Mouse (Mus musculus) midbrain, embryonic 13.5 days (tissue): ENCODE measurements around the gene Mt1. TPM values are rescaled to one million over a fixed set of nuclear protein-coding genes. Genes with fewer than 3 reads are reported as not detected.

Source experiments
- ATAC-seq: fragments of 200-750 bp; cut with Nextera tagmentation; 2 replicates; pipeline ENCODE4 v1.8.0; 2017; ENCODE audit warnings: mild to moderate bottlenecking, moderate TSS enrichment, moderate library complexity
- H3K27ac ChIP-seq: fragments of 300-500 bp; sonication (generic); 2 replicates; pipeline ENCODE4 v1.5.1; 2015; ENCODE audit warnings: inconsistent platforms, mild to moderate bottlenecking, moderate library complexity
- H3K27me3 ChIP-seq: fragments of 300-500 bp; sonication (generic); 2 replicates; pipeline ENCODE4 v1.6.1; 2015; ENCODE audit warnings: mild to moderate bottlenecking, inconsistent platforms
- H3K36me3 ChIP-seq: fragments of 300-500 bp; sonication (generic); 2 replicates; pipeline ENCODE4 v1.6.1; 2015; ENCODE audit warnings: mild to moderate bottlenecking, inconsistent platforms
- H3K4me1 ChIP-seq: fragments of 300-500 bp; sonication (generic); replicated peaks from 2 replicates; pipeline ENCODE4 v1.6.1; 2015; ENCODE audit warnings: inconsistent platforms
- H3K4me2 ChIP-seq: fragments of 300-500 bp; sonication (generic); replicated peaks from 2 replicates; pipeline ENCODE4 v1.6.1; 2015; ENCODE audit warnings: moderate library complexity, mild to moderate bottlenecking, inconsistent platforms
- H3K4me3 ChIP-seq: fragments of 300-500 bp; sonication (generic); replicated peaks from 2 replicates; pipeline ENCODE4 v1.5.1; 2015; ENCODE audit warnings: mild to moderate bottlenecking, inconsistent platforms
- H3K9ac ChIP-seq: fragments of 300-500 bp; sonication (generic); replicated peaks from 2 replicates; pipeline ENCODE4 v1.6.1; 2015; ENCODE audit warnings: mild to moderate bottlenecking, inconsistent platforms
- H3K9me3 ChIP-seq: fragments of 300-500 bp; sonication (generic); 2 replicates; pipeline ENCODE4 v1.6.1; 2016; ENCODE audit warnings: mild to moderate bottlenecking, inconsistent platforms
- WGBS: fragments of 180-500 bp; shearing (Covaris S2); methylation state at CpG from one replicate; pipeline ENCODE4 v1.1.7; 2015; 5-methylcytosine and 5-hydroxymethylcytosine counted together
- polyA plus RNA-seq: library from polyadenylated mRNA; unstranded; fragments of >200 nt; fragmentation: Nextera tagmentation; extraction: Ambion mirVana; gene quantifications from 2 replicates; pipeline ENCODE4 v1.2.1, GENCODE M21; 2015

Gene Mt1
- polyA plus RNA-seq, 1 experiment from 2014 or later, result 30.3 TPM

DNA sequence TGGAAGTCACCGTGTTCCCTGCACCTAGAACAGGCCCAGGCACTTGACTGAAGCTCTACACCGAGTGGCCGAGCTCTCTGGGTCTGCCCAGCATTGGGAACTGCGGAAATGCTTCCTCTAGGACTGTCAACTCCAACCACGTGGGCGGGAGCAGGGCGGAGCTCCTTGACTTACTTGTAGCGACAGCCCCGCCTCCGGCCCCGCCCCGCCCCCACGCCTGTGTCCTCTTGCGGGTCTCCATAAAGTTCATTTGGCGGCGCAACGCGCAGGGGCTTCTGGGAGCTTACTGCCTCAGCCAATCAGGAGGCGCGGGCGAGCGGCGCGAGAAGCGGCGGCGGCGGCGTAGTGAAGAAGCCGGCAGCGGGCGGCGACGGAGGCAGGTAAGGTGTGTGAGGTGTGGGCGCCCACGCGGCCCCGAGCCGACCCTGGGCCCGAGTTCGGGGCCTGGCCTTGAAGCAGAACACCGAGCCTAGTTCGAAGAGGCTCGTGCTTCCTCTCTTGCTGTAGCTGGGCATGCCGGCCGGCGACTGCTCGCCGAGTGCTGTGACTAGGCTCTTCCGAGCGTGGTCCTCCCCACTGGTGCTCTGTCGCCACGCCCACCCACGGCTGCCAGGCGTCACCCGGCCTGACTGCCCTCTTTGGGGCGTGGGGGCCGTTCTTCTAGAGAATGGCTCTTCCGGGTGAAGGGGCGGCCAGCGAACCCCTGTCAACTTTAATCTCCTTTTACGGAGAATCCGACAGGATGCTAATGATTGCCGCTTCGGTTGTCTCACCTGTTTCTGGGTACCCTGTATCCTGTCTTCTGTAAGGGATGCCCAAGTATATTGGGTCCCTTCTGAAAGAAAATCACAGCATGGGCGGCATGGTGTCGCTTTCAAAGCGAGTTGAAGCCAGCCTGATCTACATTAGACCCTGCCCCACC, 35.6 kb downstream of the Mt1 start, which contains the start of gene Nup93:
Gene Nup93 (plus strand): TSS at position 313 of the 922 bp plus-strand sequence.
- Histone ChIP-seq H3K9ac (peak within 1 kb of the TSS; percentile 86), H3K27ac (peak within 1 kb of the TSS; percentile 65), H3K36me3 (no peaks in the 10 kb centered on the region), H3K4me1 (peaks cover 27% of the 10 kb centered on the region), H3K27me3 (no peaks in the 10 kb centered on the region), H3K4me3 (peak within 1 kb of the TSS; percentile 86), H3K4me2 (peak within 1 kb of the TSS; percentile 79), H3K9me3 (no peaks in the 10 kb centered on the region)
- under 1% methylated on average over 67 of the region's 68 CpGs for WGBS
- ATAC-seq, result peak; percentile 97

DNA sequence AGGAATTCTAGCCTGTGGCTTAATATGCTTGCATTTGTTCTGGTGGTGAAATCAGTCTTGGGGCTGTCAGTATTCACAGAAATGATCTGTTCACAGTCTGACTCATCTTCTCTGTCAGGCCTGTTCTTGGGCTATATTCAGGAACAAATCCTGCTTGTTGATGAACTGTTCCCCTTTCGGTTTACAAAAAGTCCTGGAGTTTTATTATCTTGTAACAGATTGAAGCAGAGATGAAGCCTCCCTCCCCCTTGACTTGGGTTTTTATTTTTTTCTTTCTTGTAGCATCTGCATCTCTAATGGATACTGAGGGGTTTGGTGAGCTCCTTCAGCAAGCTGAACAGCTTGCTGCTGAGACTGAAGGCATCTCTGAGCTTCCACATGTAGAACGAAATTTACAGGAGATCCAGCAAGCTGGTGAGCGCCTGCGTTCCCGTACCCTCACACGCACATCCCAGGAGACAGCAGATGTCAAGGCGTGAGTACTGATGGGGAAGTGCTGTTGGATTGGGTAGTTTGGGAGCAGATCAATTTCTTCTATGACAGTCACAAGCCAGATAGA, 48.6 kb downstream of the Mt1 start:
- no peak overlapping the region for H3K9ac ChIP-seq
- H3K27ac ChIP-seq, result no peak overlapping the region
- no peak overlapping the region for H3K4me2 ChIP-seq
- no peak overlapping the region for H3K4me3 ChIP-seq
- H3K4me1 ChIP-seq, result no peaks in the 10 kb centered on the region
- no peaks in the 10 kb centered on the region for H3K27me3 ChIP-seq
- ATAC-seq, result no peak
- H3K36me3 ChIP-seq, result peaks cover 20% of the 10 kb centered on the region
- H3K9me3 ChIP-seq, result no peaks in the 10 kb centered on the region
- WGBS, result 95% methylated on average over 7 of the region's 7 CpGs

Other genes starting within 250 kb of the Mt1 start
- gene Amfr, start 166.2 kb upstream of the Mt1 start, polyA plus RNA-seq, result 58.1 and 64.7 TPM in 2 replicates
- 137 and 138 TPM in 2 replicates for gene Nudt21, start 142.1 kb upstream of the Mt1 start, polyA plus RNA-seq
- 13.4 and 15.4 TPM in 2 replicates for gene Ogfod1, start 141.9 kb upstream of the Mt1 start, polyA plus RNA-seq
- gene Bbs2, start 80.2 kb upstream of the Mt1 start, polyA plus RNA-seq, result 25.5 and 27.5 TPM in 2 replicates
- not detected in 2 replicates for gene Mt4, start 41.9 kb upstream of the Mt1 start, polyA plus RNA-seq
- gene Mt3, start 26.5 kb upstream of the Mt1 start, polyA plus RNA-seq, result 69.9 and 73.3 TPM in 2 replicates
- 6.1 and 9.4 TPM in 2 replicates for gene Mt2, start 6.4 kb upstream of the Mt1 start, polyA plus RNA-seq
- 76.0 and 77.7 TPM in 2 replicates for gene Nup93, start 35.5 kb downstream of the Mt1 start, polyA plus RNA-seq
- gene Slc12a3, start 150.1 kb downstream of the Mt1 start, polyA plus RNA-seq, result 0.09 and 0.12 TPM in 2 replicates
- 58.2 and 60.0 TPM in 2 replicates for gene Herpud1, start 207.4 kb downstream of the Mt1 start, polyA plus RNA-seq